Mouse (Mus musculus): Measurements from ENCODE around the gene Elp4. TPM values are rescaled to one million over a fixed set of nuclear protein-coding genes. Genes with fewer than 3 reads are reported as not detected.

Elp4 gene
- total RNA-seq, 2 experiments from 2014 or later, result 16.0 to 16.4 TPM

DNA sequence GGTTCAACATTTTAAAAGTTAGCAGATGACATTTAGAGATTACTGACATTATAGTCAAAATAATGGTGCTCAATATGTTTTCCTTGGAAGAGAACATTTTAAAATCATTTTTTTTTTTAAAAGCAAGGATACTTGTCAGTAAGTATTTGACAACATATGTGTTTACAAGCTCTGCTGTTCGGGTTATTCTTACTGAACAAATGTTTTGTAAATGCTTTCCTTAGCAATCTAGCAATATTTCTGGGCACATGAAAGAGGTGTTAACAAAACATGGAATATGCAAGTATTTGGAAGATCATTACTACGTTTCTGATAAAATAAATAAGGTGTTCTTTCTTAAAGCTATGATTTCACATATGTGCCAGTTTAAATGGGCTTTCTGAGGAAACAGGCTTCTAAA lies 94.1 kb downstream of the Elp4 start:
- no peak for DNase-seq (ENCODE audit: low spot score in 2 of 2)
- intact Hi-C loops (cut with DNase I), result no loop called here

DNA sequence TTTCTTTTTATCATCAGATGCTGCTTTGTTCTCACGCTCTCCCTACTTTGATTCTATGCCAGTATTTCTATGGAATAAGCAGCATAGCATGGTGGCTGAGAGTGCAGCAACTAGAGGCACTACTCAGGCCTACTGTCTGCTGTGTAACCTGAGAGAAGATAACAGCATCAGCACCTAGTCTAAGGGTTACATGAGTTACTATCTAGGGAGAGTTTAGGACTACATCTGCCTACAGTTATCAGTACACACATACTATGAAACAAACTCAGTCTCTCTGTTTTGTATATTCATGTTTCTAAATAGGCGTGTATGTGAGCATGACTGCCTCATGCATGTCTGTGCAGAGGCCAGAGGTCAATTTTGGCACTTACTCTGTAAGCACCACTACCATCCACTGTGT lies 97.8 kb downstream of the Elp4 start:
- DNase-seq (ENCODE audit: low spot score in 2 of 2), result no peak
- intact Hi-C loops (cut with DNase I), result no loop called here

DNA sequence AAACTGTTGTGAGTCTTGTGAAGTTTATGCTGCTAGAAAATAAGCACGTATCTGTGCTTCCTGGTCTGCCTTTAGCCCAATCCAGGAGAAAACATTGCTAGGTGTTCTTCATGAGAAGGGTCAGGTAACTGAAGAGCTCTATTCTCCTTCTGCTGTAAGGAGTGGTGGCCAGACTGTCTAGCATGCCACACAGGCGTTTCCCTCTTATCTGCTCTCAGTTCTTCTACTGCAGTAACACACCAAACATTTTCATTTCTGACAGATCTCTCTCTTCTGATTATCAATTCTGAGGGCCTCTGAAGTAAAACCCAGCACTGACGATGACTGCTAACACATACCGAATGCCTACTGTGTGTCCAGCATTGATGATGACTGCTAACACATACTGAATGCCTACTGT lies 98.3 kb downstream of the Elp4 start:
- intact Hi-C loops (cut with DNase I), result no loop called here
- DNase-seq (ENCODE audit: low spot score in 2 of 2), result no peak

DNA sequence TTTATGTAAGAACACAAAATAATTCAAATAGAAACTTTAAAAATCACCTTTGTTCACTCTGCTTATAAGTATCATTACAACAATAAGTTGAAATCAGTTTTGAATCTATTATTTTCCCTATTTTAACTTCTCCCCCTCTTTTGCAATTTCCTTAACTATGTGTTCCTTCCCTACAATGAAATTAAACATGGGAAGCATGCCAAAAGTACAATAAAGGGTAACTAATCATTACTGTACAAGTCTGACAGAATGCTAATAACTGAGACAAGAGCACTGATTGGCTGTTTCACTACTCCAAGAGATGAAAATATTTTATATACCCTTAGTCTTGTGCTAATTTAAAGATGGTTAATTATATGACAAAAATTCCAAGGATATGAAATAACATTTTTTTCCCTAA lies 99.2 kb downstream of the Elp4 start:
- no peak for DNase-seq (ENCODE audit: low spot score in 2 of 2)
- intact Hi-C loops (cut with DNase I), result no loop called here

DNA sequence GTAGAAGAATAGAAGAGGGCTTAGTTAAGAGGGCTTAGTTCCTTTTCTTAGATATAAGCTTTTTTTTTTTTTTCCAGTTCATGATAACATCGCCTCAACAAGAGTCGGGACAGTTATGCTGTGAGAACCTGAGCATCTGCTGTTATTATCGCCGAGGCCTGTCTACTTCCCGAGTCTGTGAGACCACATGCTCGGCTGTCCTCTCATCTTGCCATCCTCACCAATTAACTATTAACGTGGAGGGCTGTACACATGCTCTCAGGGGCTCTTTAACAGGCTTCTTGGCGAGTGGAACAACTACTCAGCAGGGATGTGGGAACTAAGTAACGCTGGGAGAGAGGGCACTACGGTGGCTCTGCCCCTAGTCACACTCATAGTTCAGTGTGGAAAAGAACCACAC lies 99.9 kb downstream of the Elp4 start:
- DNase-seq (ENCODE audit: low spot score in 2 of 2), result no peak
- intact Hi-C loops (cut with DNase I), result no loop called here

DNA sequence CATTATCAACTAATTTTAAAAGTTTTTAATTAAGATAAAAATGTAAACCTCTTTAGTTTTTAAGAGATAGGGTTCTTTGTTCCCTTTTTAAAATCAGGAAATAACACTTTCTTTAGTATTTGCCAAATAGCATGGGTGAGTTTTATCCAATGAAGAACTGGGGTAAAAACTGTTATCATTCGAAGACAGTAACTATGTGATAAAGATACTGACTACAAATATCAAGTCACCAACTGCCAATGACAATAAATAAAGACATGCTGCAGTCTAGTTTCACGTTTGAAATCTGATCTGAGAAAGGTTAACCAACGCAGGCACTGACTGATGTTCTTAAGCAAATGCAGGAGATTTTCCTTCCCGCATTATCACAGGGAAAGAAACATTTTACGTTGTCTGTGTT lies 100.9 kb downstream of the Elp4 start:
- DNase-seq (ENCODE audit: low spot score in 2 of 2), result no peak
- intact Hi-C loops (cut with DNase I), result no loop called here

DNA sequence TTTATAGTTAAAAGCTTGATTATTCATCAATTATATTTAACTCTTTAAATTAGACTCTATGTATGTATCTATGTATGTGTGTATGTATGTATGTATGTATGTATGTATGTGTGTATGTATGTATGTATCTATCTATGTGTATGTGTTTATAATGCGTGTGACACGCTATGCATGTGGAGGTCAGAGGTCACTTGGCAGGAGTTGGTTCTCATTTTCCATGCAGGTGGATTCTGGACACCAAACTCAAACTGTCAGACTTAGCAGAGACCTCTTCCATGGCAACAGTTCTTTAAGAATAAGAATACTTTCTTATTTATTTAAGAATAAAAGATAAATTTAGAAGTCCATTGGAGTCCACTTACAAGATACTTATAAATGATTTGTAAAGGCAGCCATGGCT lies 101.5 kb downstream of the Elp4 start:
- intact Hi-C loops (cut with DNase I), result no loop called here
- no peak for DNase-seq (ENCODE audit: low spot score in 2 of 2)

DNA sequence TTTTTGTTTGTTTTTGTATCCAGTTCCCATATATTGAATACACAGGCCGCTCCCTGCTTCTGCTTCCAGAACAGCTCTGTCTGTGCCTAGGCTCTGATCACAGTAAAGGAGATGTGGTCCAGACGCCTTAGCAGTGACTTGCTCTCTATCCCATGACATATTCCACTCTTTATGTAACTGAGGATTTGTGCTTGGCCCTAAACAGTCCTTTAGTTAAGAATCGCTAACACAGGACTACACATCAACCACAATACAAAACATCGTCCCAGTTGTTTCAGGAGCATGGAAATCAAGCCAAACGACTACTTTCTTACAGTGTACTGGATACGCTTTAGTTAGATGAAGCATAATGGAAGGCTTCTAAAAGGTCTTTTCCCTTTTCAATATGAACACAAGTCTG lies 102.8 kb downstream of the Elp4 start:
- no peak for DNase-seq (ENCODE audit: low spot score in 2 of 2)
- intact Hi-C loops (cut with DNase I), result no loop called here

DNA sequence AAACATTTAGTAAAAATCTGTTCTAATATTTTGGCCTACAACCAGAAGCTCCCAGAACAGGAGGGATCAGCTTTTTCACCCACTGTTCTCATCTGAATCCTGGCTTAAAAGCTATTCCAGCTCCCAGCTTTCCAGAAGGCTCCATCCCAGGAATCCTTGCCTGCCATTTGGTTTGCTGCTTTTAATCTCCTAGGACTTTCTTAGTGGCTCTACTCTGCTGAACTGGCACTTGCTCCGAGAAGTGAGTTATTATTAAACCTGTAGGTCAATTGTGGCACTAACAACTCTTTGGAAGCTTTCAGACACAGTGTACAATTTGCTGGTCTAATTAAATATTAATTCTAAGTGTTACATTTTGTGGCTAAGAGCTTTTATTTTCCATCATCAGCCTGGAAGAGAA lies 103.7 kb downstream of the Elp4 start:
- intact Hi-C loops (cut with DNase I), result no loop called here
- no peak for DNase-seq (ENCODE audit: low spot score in 2 of 2)

DNA sequence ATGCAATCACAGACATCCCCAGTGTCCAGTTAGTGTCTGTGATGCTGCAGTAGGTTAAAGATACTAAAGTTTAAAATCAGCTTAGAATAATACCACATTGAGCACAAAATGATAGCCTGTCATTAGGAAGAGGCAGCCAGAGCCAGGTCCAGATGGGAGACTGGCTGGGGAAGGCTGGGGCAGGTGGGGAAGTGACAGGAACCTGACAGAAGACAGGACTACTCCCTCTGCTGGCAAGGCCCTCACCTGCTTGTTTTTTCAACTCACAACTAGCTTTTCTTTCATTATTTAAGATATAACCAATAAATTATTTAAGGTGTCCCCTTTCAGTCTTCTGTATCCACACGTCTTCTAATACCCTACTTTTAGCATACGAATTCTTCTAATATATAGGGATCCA lies 104.5 kb downstream of the Elp4 start:
- no peak for DNase-seq (ENCODE audit: low spot score in 2 of 2)
- intact Hi-C loops (cut with DNase I), result no loop called here

DNA sequence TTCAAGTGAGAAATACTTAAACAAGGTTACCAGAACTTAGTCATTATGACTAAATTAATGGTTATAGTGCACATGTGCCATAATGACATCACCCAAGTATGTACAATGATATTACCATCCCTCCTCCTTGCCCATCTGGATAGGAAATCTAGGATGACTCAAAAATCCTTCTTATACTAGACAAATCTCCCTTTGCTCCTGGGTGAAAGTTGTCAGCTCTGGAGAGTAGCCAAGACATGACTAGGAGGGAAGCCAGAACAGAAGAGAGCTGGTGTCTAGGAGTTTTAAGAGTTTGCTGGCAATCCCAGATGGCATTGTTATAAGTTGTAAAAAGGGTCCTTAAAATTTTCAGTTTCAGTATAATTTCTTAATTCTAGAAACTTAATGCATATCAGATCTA lies 106.5 kb downstream of the Elp4 start:
- intact Hi-C loops (cut with DNase I), result no loop called here
- DNase-seq (ENCODE audit: low spot score in 2 of 2), result no peak

DNA sequence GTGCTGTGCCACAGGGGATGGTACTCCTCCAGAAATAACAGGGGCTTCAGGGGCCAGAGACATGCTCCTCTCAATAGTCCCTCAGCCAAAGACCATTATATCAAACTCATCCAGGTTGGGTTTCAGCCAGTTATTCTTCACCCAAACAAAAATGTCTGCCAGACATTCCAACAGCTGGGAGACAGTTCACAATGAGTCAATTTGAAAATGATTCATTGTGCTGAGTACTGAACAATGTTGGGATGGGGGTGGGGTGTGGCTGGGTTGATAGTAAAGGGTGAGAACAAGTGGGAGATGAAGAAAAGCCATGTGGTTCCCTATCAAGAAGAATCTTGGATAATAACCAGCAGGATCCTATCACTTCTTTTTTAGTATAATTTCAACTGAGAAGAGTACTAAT lies 108.3 kb downstream of the Elp4 start:
- intact Hi-C loops (cut with DNase I), result no loop called here
- no peak for DNase-seq (ENCODE audit: low spot score in 2 of 2)

DNA sequence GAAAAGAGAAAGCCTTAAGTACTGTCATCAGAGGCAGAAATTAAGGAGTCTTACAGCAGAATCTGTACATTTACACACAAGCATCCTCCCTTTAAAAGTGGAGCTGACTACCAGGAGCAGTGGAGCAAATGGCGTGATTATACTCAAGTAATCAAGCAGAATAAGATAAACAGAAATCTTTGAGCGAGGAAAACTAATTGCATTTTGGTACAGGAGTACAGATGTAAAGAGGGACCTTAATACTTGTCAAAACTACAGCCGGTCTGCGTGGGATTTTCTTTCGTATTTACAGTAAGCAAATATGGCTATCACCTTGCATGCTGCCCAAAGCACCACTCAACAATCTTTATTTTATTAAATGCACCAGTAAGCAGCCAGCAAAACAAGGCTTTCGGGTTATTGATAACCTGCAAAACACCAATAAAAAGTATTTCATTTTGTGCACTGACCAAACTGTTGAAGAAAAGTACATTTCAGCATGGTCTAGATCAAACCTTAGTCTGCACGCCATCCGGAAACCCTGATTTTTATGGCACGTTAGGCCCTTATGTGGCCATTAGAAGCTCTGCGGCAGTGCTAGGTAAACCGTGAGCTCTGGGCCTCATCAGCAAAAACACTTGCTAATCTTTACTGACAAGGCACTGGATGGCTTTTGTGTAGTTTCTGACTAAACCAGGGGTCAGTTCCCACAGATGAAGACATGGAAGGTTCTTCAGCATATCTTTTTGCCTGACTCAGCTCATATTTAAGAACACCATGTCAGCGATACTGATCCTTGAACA lies 111.8 kb downstream of the Elp4 start:
- intact Hi-C loops (cut with DNase I), result no loop called here
- no peak for DNase-seq (ENCODE audit: low spot score in 2 of 2)

DNA sequence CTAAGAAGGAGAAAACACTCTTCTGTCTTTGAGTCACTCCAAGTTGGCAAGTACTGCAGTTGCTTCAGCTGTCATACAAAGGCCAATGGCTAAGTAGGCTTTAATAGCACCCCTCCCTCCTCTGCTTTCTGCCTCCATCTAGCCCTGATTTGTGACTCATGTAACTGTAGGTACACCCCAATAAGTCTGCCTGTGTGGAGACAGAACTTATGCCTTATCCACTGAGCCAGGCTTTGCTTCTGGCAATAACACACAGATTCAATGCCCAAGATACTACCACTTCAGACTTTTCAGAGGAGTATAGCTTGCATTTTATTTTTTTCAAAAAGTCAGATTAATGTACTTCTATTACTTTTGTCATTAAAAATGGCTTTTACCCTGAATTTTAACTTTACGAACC lies 114.4 kb downstream of the Elp4 start:
- DNase-seq (ENCODE audit: low spot score in 2 of 2), result no peak
- intact Hi-C loops (cut with DNase I), result no loop called here

DNA sequence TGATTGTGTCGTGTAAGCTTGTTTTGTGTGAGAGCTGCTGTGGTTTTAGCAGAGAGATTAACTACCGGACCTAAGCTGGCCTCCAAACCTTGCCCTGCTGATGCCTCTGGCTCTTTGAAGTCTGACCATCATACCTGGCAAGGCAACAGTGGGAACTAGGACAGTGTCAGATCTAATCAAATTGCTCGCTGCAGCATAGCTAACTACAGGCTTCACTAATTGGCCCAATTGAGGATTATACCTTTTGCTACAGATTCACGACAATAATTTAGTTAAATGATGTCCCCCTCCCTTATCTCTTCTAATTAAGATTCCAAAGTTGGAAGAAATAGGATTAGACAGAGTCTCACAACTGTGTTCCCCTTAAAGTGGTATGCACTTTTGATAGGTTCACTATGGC lies 116.6 kb downstream of the Elp4 start:
- intact Hi-C loops (cut with DNase I), result no loop called here

DNA sequence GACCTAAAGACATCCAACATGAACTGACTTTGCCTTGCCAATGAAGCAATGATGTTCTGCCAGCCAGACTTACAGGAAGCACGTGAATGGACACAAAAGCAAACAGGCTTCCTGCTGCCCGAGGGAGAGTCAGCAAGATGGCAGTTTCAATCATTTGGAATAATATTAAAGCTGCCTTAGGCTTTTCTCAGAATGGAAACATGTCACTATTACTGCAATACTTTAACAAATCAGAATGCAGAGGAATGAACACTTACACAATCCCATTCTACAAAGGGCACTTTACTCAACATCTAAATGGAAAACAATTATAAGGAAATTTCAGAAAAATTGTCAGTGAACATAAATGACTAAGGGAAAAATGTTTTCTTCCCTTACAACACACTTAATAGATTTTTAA lies 117.4 kb downstream of the Elp4 start:
- no peak for DNase-seq (ENCODE audit: low spot score in 2 of 2)
- intact Hi-C loops (cut with DNase I), result no loop called here

More for the DNA sequence above, 116.6 kb downstream of the Elp4 start:
- no peak for DNase-seq (ENCODE audit: low spot score in 2 of 2)

DNA sequence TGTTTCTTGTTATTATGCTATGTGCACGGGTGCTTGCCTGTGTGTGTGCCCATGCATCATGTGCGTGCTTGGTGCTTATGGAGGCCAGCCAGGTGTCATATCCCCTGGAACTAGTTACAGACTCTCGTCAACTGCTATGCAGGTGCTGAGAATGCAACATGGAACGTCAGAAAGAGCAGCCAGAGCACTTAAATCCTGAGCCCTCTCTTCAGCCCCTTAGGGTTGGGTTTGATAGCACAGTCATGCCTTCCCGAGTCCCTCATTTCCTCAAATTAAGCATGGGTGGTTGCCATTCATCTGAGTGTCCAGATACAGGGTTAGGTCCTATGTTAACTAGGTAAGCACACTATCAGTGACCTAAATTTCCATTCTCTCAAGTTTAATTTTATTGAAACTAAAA lies 121.5 kb downstream of the Elp4 start:
- DNase-seq (ENCODE audit: low spot score in 2 of 2), result no peak
- intact Hi-C loops (cut with DNase I), result no loop called here

DNA sequence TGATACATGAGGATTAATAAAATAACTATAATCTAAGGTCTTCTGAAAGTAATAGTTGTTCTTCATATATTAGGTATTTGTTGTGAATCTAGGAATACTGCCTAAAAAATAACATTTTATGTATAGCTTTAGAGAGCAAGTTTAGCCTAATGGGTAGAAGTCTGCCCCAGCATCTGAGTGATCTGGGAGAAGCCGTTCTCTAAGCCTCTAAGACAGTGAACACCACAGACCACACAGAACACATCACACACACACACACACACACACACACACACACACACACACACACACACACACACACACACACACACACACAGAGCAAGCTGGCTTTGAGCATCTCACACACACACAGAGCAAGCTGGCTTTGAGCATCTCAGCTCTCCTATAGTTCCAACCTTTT lies 123.6 kb downstream of the Elp4 start:
- no peak for DNase-seq (ENCODE audit: low spot score in 2 of 2)
- intact Hi-C loops (cut with DNase I), result no loop called here

DNA sequence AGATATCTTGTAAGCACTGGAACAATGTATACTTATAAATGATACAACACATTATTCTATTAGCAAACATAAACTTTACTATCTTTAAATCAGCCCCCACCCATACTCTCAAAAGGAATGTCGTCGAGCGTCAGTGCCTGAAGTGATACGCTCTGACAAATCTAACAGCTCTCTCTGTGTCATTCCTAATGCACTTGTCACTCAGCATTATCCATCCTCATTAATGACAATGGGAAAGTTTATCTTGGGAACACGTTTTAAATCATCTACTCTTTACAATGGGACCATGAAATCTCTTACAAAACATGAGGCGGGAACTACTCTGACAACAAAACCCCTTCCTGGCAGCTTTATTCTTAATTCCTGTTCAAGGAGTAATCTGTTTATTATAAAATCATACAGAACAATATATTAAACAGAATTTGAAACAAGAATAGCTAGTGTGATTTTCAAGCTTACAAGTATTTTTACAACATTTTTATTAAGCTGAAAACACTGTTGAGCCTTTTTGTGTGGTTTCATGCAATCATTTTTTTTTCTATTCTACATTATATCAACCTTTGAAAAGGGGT lies 125.0 kb downstream of the Elp4 start:
- intact Hi-C loops (cut with DNase I), result no loop called here
- no peak for DNase-seq (ENCODE audit: low spot score in 2 of 2)

DNA sequence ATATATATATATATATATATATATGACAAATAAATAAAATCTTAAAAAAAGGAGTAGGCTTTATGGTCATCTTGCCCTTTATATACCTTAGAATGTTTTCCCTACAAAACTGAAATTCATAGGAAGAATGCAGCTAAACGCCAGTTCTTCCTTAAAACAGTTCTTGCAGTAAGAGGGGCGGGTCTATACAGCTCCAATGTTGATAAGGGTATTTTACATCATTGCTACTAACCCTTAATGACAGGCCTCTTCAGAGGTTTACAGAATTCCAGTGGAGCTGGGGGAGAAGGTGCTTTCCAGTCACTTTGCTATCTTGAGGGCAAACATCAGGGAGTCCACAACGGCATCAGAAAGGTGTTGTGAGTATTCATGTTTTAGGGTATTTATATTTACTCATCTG lies 133.1 kb downstream of the Elp4 start:
- intact Hi-C loops (cut with DNase I), result no loop called here
- DNase-seq (ENCODE audit: low spot score in 2 of 2), result no peak

DNA sequence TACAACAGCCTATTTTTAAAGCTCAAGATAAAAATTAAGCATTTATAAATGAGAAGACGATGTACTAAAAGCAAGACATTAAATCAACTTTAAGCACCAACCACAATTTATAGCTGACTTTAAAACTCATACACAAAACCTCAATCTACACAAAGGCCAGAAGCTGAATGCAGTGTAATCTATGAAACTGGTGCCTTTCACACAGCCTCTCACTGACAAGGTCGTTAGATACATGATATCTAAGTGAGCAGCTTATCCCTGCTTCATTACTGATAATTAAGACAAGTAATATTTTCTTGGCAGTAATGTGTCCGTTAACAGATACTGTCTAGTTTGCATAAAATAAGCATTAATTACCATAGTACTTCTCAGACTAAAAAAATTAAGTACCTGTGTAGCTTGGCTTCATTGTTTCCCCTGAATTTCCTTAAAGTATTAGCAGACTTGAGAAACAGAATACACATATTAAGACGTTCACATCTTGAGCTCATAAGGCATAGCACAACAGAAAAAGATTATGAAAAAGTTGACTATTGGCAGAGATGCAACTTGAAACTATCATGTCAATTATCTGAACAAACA lies 134.5 kb downstream of the Elp4 start:
- intact Hi-C loops (cut with DNase I), result no loop called here
- no peak for DNase-seq (ENCODE audit: low spot score in 2 of 2)

DNA sequence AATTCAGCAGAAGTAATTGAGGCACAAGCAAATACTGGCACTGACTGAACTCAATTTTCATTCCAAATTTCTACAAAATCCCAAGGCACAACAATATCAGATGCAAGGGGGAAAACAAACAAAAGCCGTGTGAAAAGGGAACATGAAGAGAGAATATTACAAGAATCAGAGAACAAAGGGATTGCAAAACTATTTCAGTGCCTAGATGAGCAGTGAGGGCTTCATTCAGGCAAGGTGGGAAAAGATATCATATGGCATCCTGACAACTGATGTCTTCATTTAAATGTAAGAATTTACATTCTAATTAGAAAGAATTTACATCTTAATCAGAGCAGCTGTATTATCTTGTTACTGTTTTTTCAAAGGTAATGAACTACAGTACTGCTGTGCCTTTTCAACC lies 150.9 kb downstream of the Elp4 start:
- DNase-seq (ENCODE audit: low spot score in 2 of 2), result no peak
- intact Hi-C loops (cut with DNase I), result no loop called here
